Mouse (Mus musculus) lung, adult 2 months (tissue): ENCODE data around the gene A930018P22Rik.

ENCODE experiments used
- CTCF ChIP-seq: fragments of 200-500 bp; IDR thresholded peaks from 2 replicates; pipeline ENCODE4 v1.5.1; 2011; ENCODE audit warnings: mild to moderate bottlenecking, low read length, control low read depth; ENCODE audit not compliant: insufficient read depth
- POLR2A ChIP-seq: fragments of 200-500 bp; IDR thresholded peaks from 2 replicates; pipeline ENCODE4 v1.6.1; 2011; ENCODE audit warnings: low read depth, mild to moderate bottlenecking, control low read depth, low read length, borderline replicate concordance; ENCODE audit errors: extremely low read depth

DNA sequence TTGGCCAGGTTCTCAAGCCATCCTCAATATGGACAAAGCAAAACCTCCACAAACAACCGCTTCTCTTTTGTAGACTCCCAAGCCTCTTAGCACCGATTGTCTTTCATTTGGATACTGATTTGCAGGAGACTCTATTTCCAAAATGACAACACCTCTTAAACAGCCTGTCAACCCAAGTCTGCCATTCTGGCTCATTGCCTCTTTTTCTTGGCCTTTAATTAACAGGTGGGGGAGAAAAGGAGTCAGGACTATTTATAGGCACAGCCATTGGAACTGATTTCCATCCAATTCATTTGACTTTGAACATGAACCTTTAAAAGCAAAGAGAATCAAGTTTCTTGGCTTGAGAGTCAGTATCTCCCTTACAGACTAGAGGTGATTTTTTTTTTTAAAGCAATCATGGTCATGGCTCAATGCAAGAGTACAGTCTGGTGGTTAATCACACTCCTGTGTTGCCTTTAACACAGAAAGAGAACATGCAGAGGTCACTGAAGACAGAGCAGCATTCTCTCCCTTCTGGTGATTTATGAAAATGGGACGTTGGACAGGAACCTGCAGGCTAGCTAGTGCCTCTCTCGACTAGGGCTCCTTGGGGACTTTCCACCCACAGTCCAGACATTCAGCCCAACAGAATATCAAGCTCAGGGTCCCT is 25.5 kb downstream of the A930018P22Rik start:
- TF ChIP-seq CTCF, result no peak
- TF ChIP-seq POLR2A, result no peak
